Mouse (Mus musculus): ENCODE measurements around the gene Armc7. TPM values are rescaled to one million over a fixed set of nuclear protein-coding genes. Genes with fewer than 3 reads are reported as not detected.
"Not testable (repeated sequence)": the region's sequence is repeated elsewhere in the genome, so short reads cannot be mapped to it uniquely, and the experiment has no call there.

Gene Armc7
- polyA plus RNA-seq, 1 experiment from 2014 or later: 7.0 TPM

DNA sequence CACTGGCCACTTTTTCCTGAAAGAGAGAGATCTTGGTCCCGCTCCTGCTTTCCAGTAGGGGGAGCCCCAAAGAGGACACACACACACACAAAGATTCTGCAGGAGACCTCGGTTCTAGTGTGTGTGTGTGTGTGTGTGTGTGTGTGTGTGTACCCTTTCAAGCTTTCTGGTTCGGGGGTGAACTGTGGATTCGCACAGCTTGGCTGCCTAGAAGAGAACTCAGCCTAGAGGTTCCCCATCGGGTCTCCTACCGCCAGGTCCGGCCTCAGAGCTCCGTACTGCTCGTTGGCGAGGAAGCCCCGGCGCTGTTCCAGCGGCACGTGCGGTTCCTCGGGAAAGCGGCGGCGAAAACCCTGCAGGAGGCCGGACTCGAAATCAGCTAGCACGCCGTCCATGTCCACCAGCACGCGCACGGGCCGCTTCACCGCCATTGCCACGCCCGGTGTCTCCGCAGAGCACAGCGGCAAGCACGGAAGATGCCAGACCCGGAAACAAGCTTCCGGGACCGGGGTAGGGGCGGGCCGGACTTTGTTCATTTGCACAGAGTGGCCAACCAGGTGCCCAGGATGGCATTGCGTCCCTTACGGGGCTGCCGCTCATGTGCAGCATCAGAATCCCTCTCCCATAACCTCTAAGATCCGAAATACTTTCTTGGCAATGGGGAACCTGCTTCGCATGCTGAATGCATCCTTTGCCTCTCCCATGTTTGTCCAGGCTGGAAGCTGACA, 16.1 kb downstream of the Armc7 start, which contains the start of gene Nt5c:
Nt5c (minus strand) TSS at position 507 of the 728 bp plus-strand sequence.
- peak; percentile 94 for ATAC-seq
- Histone ChIP-seq H3K9me3 (ENCODE audit: control insufficient read depth) (no peaks in the 10 kb centered on the region), H3K4me3 (ENCODE audit: low read depth, low read length) (peak within 1 kb of the TSS; percentile 67), H3K9ac (ENCODE audit: low read depth, low read length) (peak within 1 kb of the TSS; percentile 74), H3K36me3 (ENCODE audit: control insufficient read depth, insufficient read depth) (peaks cover 19% of the 10 kb centered on the region; the same call in 1 of the 2 replicates), H3K4me1 (replicated peaks; ENCODE audit: control insufficient read depth, insufficient read depth, low read length) (no peaks in the 10 kb centered on the region; the same call in 1 of the 2 replicates), H3K4me2 (replicated peaks; ENCODE audit: low read depth) (peak within 1 kb of the TSS; percentile 83), H3K27ac (ENCODE audit: low read depth, low read length) (peak within 1 kb of the TSS; percentile 82), H3K27me3 (replicated peaks; ENCODE audit: control insufficient read depth, insufficient read depth, low read length) (no peaks in the 10 kb centered on the region)
- under 1% methylated on average over 43 of the region's 43 CpGs for WGBS
- TF ChIP-seq CTCF (IDR thresholded peaks at IDR 0.05; ENCODE audit: low read depth): peak; percentile 88

DNA sequence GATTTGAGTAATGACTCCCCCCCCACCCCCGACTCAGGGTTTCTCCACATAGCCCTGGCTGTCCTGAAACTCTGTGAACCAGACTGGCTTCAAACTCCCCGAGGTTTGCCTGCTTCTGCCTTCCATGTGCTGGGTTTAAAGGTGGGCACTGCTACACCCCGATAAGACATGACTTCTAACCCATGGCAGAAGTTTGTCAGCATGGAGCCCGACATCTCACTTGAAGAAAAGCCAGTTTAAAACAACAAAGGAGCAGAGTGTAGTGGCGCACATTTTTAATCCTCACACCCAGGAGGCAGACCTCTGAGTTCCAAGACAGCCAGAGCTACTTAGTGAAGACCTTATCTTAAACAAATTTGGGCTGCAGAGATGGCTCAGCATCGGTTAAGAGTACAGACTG, 16.9 kb downstream of the Armc7 start:
- Histone ChIP-seq H3K4me3 (ENCODE audit: low read depth, low read length) (peak overlapping the region; percentile 67), H3K4me1 (replicated peaks; ENCODE audit: control insufficient read depth, insufficient read depth, low read length) (no peaks in the 10 kb centered on the region; the same call in 1 of the 2 replicates), H3K36me3 (ENCODE audit: control insufficient read depth, insufficient read depth) (peaks cover 22% of the 10 kb centered on the region; the same call in 1 of the 2 replicates), H3K4me2 (replicated peaks; ENCODE audit: low read depth) (peak overlapping the region; percentile 83), H3K9ac (ENCODE audit: low read depth, low read length) (peak overlapping the region; percentile 74; the same call in 1 of the 2 replicates), H3K9me3 (ENCODE audit: control insufficient read depth) (no peaks in the 10 kb centered on the region), H3K27ac (ENCODE audit: low read depth, low read length) (no peak overlapping the region), H3K27me3 (replicated peaks; ENCODE audit: control insufficient read depth, insufficient read depth, low read length) (no peaks in the 10 kb centered on the region)
- TF ChIP-seq CTCF (IDR thresholded peaks at IDR 0.05; ENCODE audit: low read depth): no peak
- ATAC-seq: no peak
- WGBS: 31% methylated on average over 6 of the region's 6 CpGs

DNA sequence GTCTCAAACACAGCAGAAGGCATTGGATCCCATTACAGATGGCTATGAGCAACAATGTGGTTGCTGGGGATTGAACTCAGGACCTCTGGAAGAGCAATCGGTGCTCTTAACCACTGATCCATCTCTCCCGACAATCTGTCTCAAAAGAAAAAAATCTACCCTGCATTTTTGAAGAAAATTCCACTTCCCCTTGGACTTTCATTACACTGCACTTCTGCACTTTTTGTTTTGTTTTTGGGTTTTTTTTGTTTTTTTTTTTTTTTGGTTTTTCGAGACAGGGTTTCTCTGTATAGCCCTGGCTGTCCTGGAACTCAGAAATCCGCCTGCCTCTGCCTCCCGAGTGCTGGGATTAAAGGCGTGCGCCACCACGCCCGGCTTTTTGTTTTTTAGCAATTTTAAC, 21.1 kb downstream of the Armc7 start:
- ATAC-seq; H3K4me1 ChIP-seq (replicated peaks; ENCODE audit: control insufficient read depth, insufficient read depth, low read length); H3K9me3 ChIP-seq (ENCODE audit: control insufficient read depth); H3K27me3 ChIP-seq (replicated peaks; ENCODE audit: control insufficient read depth, insufficient read depth, low read length); H3K9ac ChIP-seq (ENCODE audit: low read depth, low read length); H3K4me3 ChIP-seq (ENCODE audit: low read depth, low read length); H3K4me2 ChIP-seq (replicated peaks; ENCODE audit: low read depth); H3K27ac ChIP-seq (ENCODE audit: low read depth, low read length): not testable (repeated sequence)
- WGBS: 87% methylated on average over 9 of the region's 9 CpGs
- H3K36me3 ChIP-seq (ENCODE audit: control insufficient read depth, insufficient read depth): peaks cover 37% of the 10 kb centered on the region

GRCm38 (mm10) chr11:115502636-115503035, 27.2 kb downstream of the Armc7 start:
- Histone ChIP-seq H3K9me3 (ENCODE audit: control insufficient read depth) (no peaks in the 10 kb centered on the region), H3K4me1 (replicated peaks; ENCODE audit: control insufficient read depth, insufficient read depth, low read length) (no peaks in the 10 kb centered on the region), H3K36me3 (ENCODE audit: control insufficient read depth, insufficient read depth) (peaks cover 43% of the 10 kb centered on the region), H3K9ac (ENCODE audit: low read depth, low read length) (no peak overlapping the region), H3K4me3 (ENCODE audit: low read depth, low read length) (no peak overlapping the region), H3K27me3 (replicated peaks; ENCODE audit: control insufficient read depth, insufficient read depth, low read length) (no peaks in the 10 kb centered on the region), H3K27ac (ENCODE audit: low read depth, low read length) (peak overlapping the region; percentile 15; the same call in 1 of the 2 replicates), H3K4me2 (replicated peaks; ENCODE audit: low read depth) (no peak overlapping the region)
- WGBS: 72% methylated on average over 6 of the region's 6 CpGs
- TF ChIP-seq CTCF (IDR thresholded peaks at IDR 0.05; ENCODE audit: low read depth): no peak
- ATAC-seq: no peak

DNA sequence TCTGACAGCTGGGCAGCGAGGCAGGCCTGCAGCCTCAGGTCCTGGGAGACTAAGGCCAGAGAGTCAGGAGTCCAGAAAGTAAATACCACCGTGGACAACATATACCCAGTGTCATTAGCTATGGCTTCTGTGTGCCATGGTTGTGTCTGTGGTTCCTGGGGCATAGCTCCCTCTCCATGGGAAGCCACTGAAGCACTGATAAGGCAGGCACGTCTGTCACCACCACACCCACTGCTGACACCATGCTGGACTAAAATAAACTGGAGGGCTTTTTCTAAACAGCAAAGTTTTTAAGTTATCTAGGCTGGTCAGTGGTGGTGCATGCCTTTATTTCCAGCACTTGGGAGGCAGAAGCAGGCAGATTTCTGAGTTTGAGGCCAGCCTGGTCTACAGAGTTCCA, 31.1 kb downstream of the Armc7 start:
- H3K9ac ChIP-seq (ENCODE audit: low read depth, low read length): no peak overlapping the region
- 60% methylated on average over 3 of the region's 3 CpGs for WGBS
- H3K27me3 ChIP-seq (replicated peaks; ENCODE audit: control insufficient read depth, insufficient read depth, low read length): no peaks in the 10 kb centered on the region
- H3K4me3 ChIP-seq (ENCODE audit: low read depth, low read length): no peak overlapping the region
- no peak for TF ChIP-seq CTCF (IDR thresholded peaks at IDR 0.05; ENCODE audit: low read depth)
- no peaks in the 10 kb centered on the region for H3K9me3 ChIP-seq (ENCODE audit: control insufficient read depth)
- no peak overlapping the region for H3K4me2 ChIP-seq (replicated peaks; ENCODE audit: low read depth)
- ATAC-seq: no peak
- H3K36me3 ChIP-seq (ENCODE audit: control insufficient read depth, insufficient read depth): peaks cover 11% of the 10 kb centered on the region
- peaks cover under 1% of the 10 kb centered on the region for H3K4me1 ChIP-seq (replicated peaks; ENCODE audit: control insufficient read depth, insufficient read depth, low read length)
- no peak overlapping the region for H3K27ac ChIP-seq (ENCODE audit: low read depth, low read length)

- peaks cover 8% of the 10 kb centered on the region for H3K4me1 ChIP-seq (replicated peaks; ENCODE audit: control insufficient read depth, insufficient read depth, low read length)
- WGBS: 52% methylated on average over 2 of the region's 2 CpGs
- no peaks in the 10 kb centered on the region for H3K36me3 ChIP-seq (ENCODE audit: control insufficient read depth, insufficient read depth)
- H3K27me3 ChIP-seq (replicated peaks; ENCODE audit: control insufficient read depth, insufficient read depth, low read length): no peaks in the 10 kb centered on the region
- H3K9me3 ChIP-seq (ENCODE audit: control insufficient read depth): no peaks in the 10 kb centered on the region
- TF ChIP-seq CTCF (IDR thresholded peaks at IDR 0.05; ENCODE audit: low read depth): no peak
- H3K4me3 ChIP-seq (ENCODE audit: low read depth, low read length): no peak overlapping the region
- H3K27ac ChIP-seq (ENCODE audit: low read depth, low read length): no peak overlapping the region
- no peak overlapping the region for H3K9ac ChIP-seq (ENCODE audit: low read depth, low read length)
- no peak for ATAC-seq
- H3K4me2 ChIP-seq (replicated peaks; ENCODE audit: low read depth): no peak overlapping the region
Observed at GRCm38 (mm10) chr11:115508061-115508460, 32.6 kb downstream of the Armc7 start.

Data from intestine, postnatal 0 days (tissue).